Mouse (Mus musculus) megakaryocyte progenitor cell, adult 5-6 weeks (primary cell): ENCODE data around the gene Il10. TPM values are rescaled to one million over a fixed set of nuclear protein-coding genes. Genes with fewer than 3 reads are reported as not detected.

Source experiments
- total RNA-seq, 2 experiments: library from RNA; stranded (forward) in 1 of 2; stranded (reverse) in 1 of 2; fragments of 157-497, 149-512 nt in 1 of 2; fragments of 200-1000 nt in 1 of 2; gene quantifications; 2 replicates each; pipeline versions ENCODE4 v1.2.3 to v1.2.4; 2015 to 2017

The Il10 gene
- total RNA-seq, 2 experiments from 2014 or later = not detected

Other genes starting within 250 kb of the Il10 start
- gene Fcamr, start 218.9 kb upstream of the Il10 start, total RNA-seq (2015) = not detected in 2 replicates
- not detected in 2 replicates for gene Fcamr, start 218.9 kb upstream of the Il10 start, total RNA-seq (2017)
- not detected in 2 replicates for gene Pigr, start 193.2 kb upstream of the Il10 start, total RNA-seq (2015)
- not detected in 2 replicates for gene Pigr, start 193.2 kb upstream of the Il10 start, total RNA-seq (2017)
- gene Fcmr, start 154.2 kb upstream of the Il10 start, total RNA-seq (2015) = not detected in 2 replicates
- not detected in 2 replicates for gene Fcmr, start 154.2 kb upstream of the Il10 start, total RNA-seq (2017)
- gene Il24, start 132.4 kb upstream of the Il10 start, total RNA-seq (2015) = not detected in 2 replicates
- not detected in 2 replicates for gene Il24, start 132.4 kb upstream of the Il10 start, total RNA-seq (2017)
- gene Il20, start 108.4 kb upstream of the Il10 start, total RNA-seq (2015) = not detected in 2 replicates
- not detected in 2 replicates for gene Il20, start 108.4 kb upstream of the Il10 start, total RNA-seq (2017)
- gene Il19, start 79.7 kb upstream of the Il10 start, total RNA-seq (2015) = 0.61 TPM in 1 of 2 replicates, not detected in the other
- gene Il19, start 79.7 kb upstream of the Il10 start, total RNA-seq (2017) = not detected in 2 replicates
- 196 and 217 TPM in 2 replicates for gene Mapkapk2, start 78.0 kb downstream of the Il10 start, total RNA-seq (2015)
- 196 and 233 TPM in 2 replicates for gene Mapkapk2, start 78.0 kb downstream of the Il10 start, total RNA-seq (2017)
- gene Dyrk3, start 118.5 kb downstream of the Il10 start, total RNA-seq (2015) = 6.4 and 7.9 TPM in 2 replicates
- gene Dyrk3, start 118.5 kb downstream of the Il10 start, total RNA-seq (2017) = 4.0 and 5.7 TPM in 2 replicates
- 36.9 and 37.6 TPM in 2 replicates for gene Eif2d, start 133.3 kb downstream of the Il10 start, total RNA-seq (2015)
- 29.7 and 34.0 TPM in 2 replicates for gene Eif2d, start 133.3 kb downstream of the Il10 start, total RNA-seq (2017)
- 46.0 and 48.9 TPM in 2 replicates for gene Rassf5, start 225.4 kb downstream of the Il10 start, total RNA-seq (2015)
- gene Rassf5, start 225.4 kb downstream of the Il10 start, total RNA-seq (2017) = 45.1 and 47.6 TPM in 2 replicates